Mouse (Mus musculus): ENCODE data around the gene Bad.

GRCm38 (mm10) chr19:6987061-6987903 is 45.6 kb downstream of the Bad start, which contains the start of gene Vegfb:
- no peak for TF ChIP-seq CTCF (conservative IDR thresholded peaks at IDR 0.05; ENCODE audit: low read length)
- no peak for TF ChIP-seq NANOG (IDR thresholded peaks at IDR 0.05; ENCODE audit: borderline replicate concordance, low read length)
- no peak for TF ChIP-seq POU5F1 (IDR thresholded peaks at IDR 0.05; ENCODE audit: borderline replicate concordance, low read length)
